Mouse (Mus musculus): ENCODE data around the gene Bend7. TPM values are rescaled to one million over a fixed set of nuclear protein-coding genes. Genes with fewer than 3 reads are reported as not detected.

The Bend7 gene
- polyA plus RNA-seq, 1 experiment from 2014 or later: 5.8 TPM

DNA sequence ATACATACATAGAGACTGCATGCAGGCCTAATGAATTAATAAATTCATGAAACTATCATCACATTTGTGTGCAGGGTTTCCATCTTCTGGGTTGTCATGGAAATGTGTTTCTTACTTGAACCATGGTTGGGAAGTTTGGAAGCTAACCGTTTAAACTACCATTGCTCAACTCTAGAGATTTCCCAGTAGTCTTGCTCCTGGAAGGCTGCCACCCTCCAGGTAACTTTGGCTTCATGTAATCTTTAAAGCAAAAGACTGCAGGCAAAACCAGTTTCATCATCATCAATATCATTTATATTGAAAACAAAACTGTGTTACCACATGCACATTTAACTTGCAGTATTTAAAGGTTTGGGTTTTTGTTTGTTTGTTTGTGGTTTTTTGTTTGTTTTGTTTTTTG lies 16.3 kb downstream of the Bend7 start:
- Histone ChIP-seq H3K9ac (ENCODE audit: low read length) (no peak overlapping the region), H3K9me3 (ENCODE audit: control insufficient read depth, low read length) (no peaks in the 10 kb centered on the region), H3K27me3 (ENCODE audit: control insufficient read depth, insufficient read depth, low read length) (no peaks in the 10 kb centered on the region), H3K4me3 (ENCODE audit: low read depth, low read length) (no peak overlapping the region), H3K4me1 (ENCODE audit: control insufficient read depth, insufficient read depth, low read length) (no peaks in the 10 kb centered on the region), H3K4me2 (no peak overlapping the region), H3K27ac (ENCODE audit: low read depth, low read length) (no peak overlapping the region), H3K36me3 (ENCODE audit: control insufficient read depth, insufficient read depth, low read length) (no peaks in the 10 kb centered on the region)
- ATAC-seq (ENCODE audit: low FRiP score) (no peak), DNase-seq (ENCODE audit: low spot score, missing footprints) (no peak)
- 83% methylated on average over 1 of the region's 1 CpGs for WGBS

DNA sequence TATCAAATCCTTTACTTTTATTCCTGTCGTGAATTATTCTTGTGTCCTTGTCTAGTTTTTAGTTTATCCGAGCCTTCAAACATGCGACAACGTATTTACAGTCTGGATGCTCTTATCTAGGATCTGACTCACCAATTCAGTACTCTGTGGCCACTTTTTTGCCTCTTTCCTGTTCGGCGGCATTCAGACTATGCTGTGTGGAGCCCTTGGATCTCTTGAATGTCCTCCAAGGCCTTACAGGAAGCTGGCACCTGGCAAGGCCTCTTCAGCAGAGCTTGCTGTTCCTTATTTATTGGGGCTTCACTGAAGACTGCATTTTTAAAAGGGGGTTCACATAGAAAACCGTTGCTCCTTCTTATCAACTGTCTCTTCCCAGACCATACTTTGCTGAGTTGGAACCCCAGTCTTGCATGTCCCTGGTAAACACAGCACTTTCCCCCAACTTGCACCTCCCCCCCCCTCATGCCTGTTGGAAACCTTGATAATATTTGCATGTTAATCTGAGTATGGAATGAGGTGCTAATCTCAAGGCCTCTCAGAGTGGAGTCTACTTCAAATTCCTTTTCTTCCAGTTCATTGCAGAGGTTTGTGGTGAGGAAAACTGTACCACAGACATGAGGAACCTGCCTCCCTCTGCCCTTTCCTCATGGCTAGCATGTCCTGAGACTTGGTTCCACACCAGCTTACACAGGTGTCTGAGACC lies 18.6 kb downstream of the Bend7 start:
- Histone ChIP-seq H3K36me3 (ENCODE audit: control insufficient read depth, insufficient read depth, low read length) (no peaks in the 10 kb centered on the region), H3K4me2 (no peak overlapping the region), H3K27ac (ENCODE audit: low read depth, low read length) (no peak overlapping the region), H3K27me3 (ENCODE audit: control insufficient read depth, insufficient read depth, low read length) (no peaks in the 10 kb centered on the region), H3K4me1 (ENCODE audit: control insufficient read depth, insufficient read depth, low read length) (no peaks in the 10 kb centered on the region), H3K9ac (ENCODE audit: low read length) (no peak overlapping the region), H3K4me3 (ENCODE audit: low read depth, low read length) (no peak overlapping the region), H3K9me3 (ENCODE audit: control insufficient read depth, low read length) (no peaks in the 10 kb centered on the region)
- no peak for ATAC-seq (ENCODE audit: low FRiP score)
- DNase-seq (ENCODE audit: low spot score, missing footprints): no peak
- WGBS: 85% methylated on average over 7 of the region's 7 CpGs

DNA sequence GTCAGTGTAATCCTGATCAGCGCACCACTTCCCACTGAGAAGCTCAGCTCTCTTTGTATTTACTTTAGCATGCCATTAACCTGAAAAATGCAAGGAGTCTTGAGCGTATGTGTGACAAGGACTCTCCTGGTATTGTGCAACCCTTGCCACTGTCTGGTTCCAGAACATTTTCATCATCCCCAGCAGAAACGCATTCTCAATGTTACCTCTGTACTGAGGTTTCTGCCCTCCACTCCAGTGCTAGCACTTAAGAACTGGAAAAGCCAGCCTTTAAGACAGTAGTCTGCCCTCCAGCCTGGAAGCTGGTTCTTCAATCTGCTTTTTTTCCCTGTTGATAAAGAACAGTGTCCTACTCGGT lies 19.1 kb downstream of the Bend7 start:
- ATAC-seq (ENCODE audit: low FRiP score) (no peak), DNase-seq (ENCODE audit: low spot score, missing footprints) (no peak)
- Histone ChIP-seq H3K9ac (ENCODE audit: low read length) (no peak overlapping the region), H3K27me3 (ENCODE audit: control insufficient read depth, insufficient read depth, low read length) (no peaks in the 10 kb centered on the region), H3K36me3 (ENCODE audit: control insufficient read depth, insufficient read depth, low read length) (no peaks in the 10 kb centered on the region), H3K9me3 (ENCODE audit: control insufficient read depth, low read length) (no peaks in the 10 kb centered on the region), H3K4me3 (ENCODE audit: low read depth, low read length) (no peak overlapping the region), H3K27ac (ENCODE audit: low read depth, low read length) (no peak overlapping the region), H3K4me1 (ENCODE audit: control insufficient read depth, insufficient read depth, low read length) (no peaks in the 10 kb centered on the region), H3K4me2 (no peak overlapping the region)
- 80% methylated on average over 4 of the region's 4 CpGs for WGBS

DNA sequence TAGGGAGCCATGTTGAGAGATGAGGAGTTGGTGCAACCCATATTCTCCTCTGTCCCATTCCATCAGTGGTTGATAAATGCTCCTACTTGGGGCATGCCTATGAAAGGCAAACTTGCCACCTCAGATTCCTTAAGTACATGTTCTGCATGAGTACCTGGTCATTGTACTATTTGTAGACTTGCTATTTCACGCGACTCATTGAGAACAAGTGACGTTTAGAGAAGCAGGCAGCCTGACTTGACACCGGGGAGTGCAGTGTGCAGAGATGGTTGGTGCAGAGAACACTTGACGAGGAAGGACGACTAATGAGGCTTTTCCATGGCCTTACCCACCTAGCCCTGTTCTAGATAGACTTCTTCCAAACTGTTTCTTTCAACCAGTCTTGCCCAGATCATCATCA lies 34.3 kb downstream of the Bend7 start:
- ATAC-seq (ENCODE audit: low FRiP score) (no peak), DNase-seq (ENCODE audit: low spot score, missing footprints) (peak; percentile 53)
- Histone ChIP-seq H3K4me1 (ENCODE audit: control insufficient read depth, insufficient read depth, low read length) (no peaks in the 10 kb centered on the region), H3K9me3 (ENCODE audit: control insufficient read depth, low read length) (no peaks in the 10 kb centered on the region), H3K27ac (ENCODE audit: low read depth, low read length) (no peak overlapping the region), H3K36me3 (ENCODE audit: control insufficient read depth, insufficient read depth, low read length) (no peaks in the 10 kb centered on the region), H3K9ac (ENCODE audit: low read length) (no peak overlapping the region), H3K4me3 (ENCODE audit: low read depth, low read length) (no peak overlapping the region), H3K4me2 (no peak overlapping the region), H3K27me3 (ENCODE audit: control insufficient read depth, insufficient read depth, low read length) (no peaks in the 10 kb centered on the region)
- WGBS: 87% methylated on average over 6 of the region's 6 CpGs

DNA sequence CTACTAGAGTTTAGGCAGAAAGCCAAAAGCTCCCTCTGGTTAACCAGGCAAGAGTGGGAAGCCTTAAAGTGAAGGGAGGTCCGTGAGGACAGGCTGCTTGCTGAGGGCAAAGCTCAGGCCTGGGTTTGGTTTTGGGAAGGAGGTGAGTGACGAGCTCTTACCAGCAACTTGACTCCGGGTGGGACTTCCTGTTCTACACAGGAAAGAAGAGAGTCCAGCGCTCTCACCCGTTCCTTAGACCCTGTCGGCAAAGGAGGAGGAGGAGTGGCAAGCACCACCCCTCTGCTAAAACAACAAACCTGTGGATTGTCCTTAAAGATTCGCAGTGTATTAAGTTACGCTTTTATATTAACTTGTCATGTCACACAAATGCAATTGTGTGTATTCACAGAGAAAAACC lies 38.1 kb downstream of the Bend7 start:
- H3K27me3 ChIP-seq (ENCODE audit: control insufficient read depth, insufficient read depth, low read length): no peaks in the 10 kb centered on the region
- ATAC-seq (ENCODE audit: low FRiP score) (no peak), DNase-seq (ENCODE audit: low spot score, missing footprints) (peak; percentile 69)
- no peak overlapping the region for H3K9ac ChIP-seq (ENCODE audit: low read length)
- H3K4me3 ChIP-seq (ENCODE audit: low read depth, low read length): no peak overlapping the region
- WGBS: 88% methylated on average over 8 of the region's 8 CpGs
- no peaks in the 10 kb centered on the region for H3K4me1 ChIP-seq (ENCODE audit: control insufficient read depth, insufficient read depth, low read length)
- no peak overlapping the region for H3K27ac ChIP-seq (ENCODE audit: low read depth, low read length)
- no peaks in the 10 kb centered on the region for H3K9me3 ChIP-seq (ENCODE audit: control insufficient read depth, low read length)
- no peak overlapping the region for H3K4me2 ChIP-seq
- no peaks in the 10 kb centered on the region for H3K36me3 ChIP-seq (ENCODE audit: control insufficient read depth, insufficient read depth, low read length)

DNA sequence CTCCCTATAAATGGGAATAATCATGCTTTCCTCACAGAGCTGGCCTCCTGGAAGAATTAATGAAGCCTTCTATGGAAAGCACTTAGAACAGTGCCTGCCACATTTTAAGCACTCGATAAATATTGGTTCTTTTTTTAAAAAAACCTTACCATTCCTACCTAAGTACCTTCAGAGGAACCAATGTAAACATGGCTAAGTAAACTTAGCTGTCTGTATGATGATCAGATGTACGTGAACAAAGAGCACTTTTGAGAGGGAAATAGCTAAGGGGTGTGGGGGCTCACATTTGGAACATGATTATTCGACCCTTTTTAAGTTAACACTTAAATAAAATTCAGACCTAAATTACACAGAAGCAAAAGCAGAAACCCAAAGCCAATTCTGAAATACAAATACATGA lies 39.6 kb downstream of the Bend7 start:
- H3K9ac ChIP-seq (ENCODE audit: low read length): no peak overlapping the region
- DNase-seq (ENCODE audit: low spot score, missing footprints) (peak; percentile 44), ATAC-seq (ENCODE audit: low FRiP score) (no peak)
- H3K4me1 ChIP-seq (ENCODE audit: control insufficient read depth, insufficient read depth, low read length): no peaks in the 10 kb centered on the region
- no peaks in the 10 kb centered on the region for H3K9me3 ChIP-seq (ENCODE audit: control insufficient read depth, low read length)
- H3K27me3 ChIP-seq (ENCODE audit: control insufficient read depth, insufficient read depth, low read length): no peaks in the 10 kb centered on the region
- no peaks in the 10 kb centered on the region for H3K36me3 ChIP-seq (ENCODE audit: control insufficient read depth, insufficient read depth, low read length)
- WGBS: 78% methylated on average over 3 of the region's 3 CpGs
- no peak overlapping the region for H3K27ac ChIP-seq (ENCODE audit: low read depth, low read length)
- no peak overlapping the region for H3K4me3 ChIP-seq (ENCODE audit: low read depth, low read length)
- no peak overlapping the region for H3K4me2 ChIP-seq

DNA sequence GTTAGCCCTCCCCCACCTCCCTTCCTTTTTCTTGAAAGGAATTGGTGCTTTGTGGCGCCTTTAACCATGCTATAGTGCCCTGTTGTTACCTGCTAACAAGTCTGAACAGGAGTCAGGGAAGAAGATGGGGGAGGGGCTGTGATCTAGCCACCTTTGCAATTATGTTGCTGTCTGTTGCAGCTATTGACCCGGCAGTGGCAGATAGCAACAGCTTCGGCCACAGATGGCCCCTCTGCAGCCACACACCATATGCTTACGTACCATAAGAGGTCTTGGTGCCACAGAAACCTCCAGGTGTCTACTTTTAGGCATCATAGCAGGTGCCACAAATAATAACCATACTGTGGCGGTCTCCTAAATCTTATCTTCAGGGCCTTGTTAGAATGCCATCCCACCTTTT lies 43.1 kb downstream of the Bend7 start:
- Histone ChIP-seq H3K9me3 (ENCODE audit: control insufficient read depth, low read length) (no peaks in the 10 kb centered on the region), H3K36me3 (ENCODE audit: control insufficient read depth, insufficient read depth, low read length) (no peaks in the 10 kb centered on the region), H3K4me2 (no peak overlapping the region), H3K27ac (ENCODE audit: low read depth, low read length) (no peak overlapping the region), H3K4me3 (ENCODE audit: low read depth, low read length) (no peak overlapping the region), H3K27me3 (ENCODE audit: control insufficient read depth, insufficient read depth, low read length) (no peaks in the 10 kb centered on the region), H3K4me1 (ENCODE audit: control insufficient read depth, insufficient read depth, low read length) (no peaks in the 10 kb centered on the region), H3K9ac (ENCODE audit: low read length) (no peak overlapping the region)
- ATAC-seq (ENCODE audit: low FRiP score): no peak
- DNase-seq (ENCODE audit: low spot score, missing footprints): peak; percentile 68
- 65% methylated on average over 5 of the region's 5 CpGs for WGBS

DNA sequence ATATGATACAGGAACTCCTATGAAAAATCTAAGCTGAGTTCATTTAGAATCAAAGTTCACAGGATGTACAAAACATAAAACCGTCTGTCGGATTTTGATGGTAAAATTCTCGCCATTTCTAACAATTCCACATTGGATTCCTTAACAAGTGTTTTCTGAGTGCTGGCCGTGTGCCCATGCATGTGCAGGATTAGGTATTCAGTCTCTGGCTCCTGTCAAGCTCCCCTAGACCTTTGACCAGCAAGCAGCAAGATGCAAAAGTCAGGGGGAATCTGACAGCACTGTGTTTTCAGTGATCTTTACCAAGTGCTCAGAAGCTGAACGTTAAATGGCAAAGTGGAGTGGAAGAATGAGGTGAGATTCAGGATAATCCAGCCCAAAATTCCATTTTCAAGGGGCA lies 44.3 kb downstream of the Bend7 start:
- Histone ChIP-seq H3K9me3 (ENCODE audit: control insufficient read depth, low read length) (no peaks in the 10 kb centered on the region), H3K4me2 (no peak overlapping the region), H3K9ac (ENCODE audit: low read length) (no peak overlapping the region), H3K27ac (ENCODE audit: low read depth, low read length) (no peak overlapping the region), H3K4me3 (ENCODE audit: low read depth, low read length) (no peak overlapping the region), H3K27me3 (ENCODE audit: control insufficient read depth, insufficient read depth, low read length) (no peaks in the 10 kb centered on the region), H3K4me1 (ENCODE audit: control insufficient read depth, insufficient read depth, low read length) (no peaks in the 10 kb centered on the region), H3K36me3 (ENCODE audit: control insufficient read depth, insufficient read depth, low read length) (no peaks in the 10 kb centered on the region)
- DNase-seq (ENCODE audit: low spot score, missing footprints): no peak
- WGBS: 81% methylated on average over 5 of the region's 5 CpGs
- no peak for ATAC-seq (ENCODE audit: low FRiP score)

DNA sequence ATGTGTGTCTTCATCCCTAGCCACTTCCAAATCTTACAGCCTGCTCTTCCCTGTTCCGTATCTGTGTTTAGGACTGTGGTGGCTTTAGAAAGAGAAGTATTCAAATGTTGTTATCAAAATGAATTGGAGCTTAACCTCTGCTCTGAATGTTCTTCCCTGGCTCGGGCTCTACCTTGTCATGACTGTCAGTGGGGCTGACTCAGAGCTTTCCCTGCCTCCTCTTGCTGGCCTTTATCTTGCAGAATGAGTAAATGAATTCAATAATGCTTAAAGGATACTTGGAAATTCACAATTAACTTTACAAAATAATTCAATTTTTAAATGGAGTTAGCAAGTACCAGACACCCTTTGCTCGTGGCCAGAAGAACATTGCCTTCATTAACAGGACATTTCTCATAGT lies 46.4 kb downstream of the Bend7 start:
- no peaks in the 10 kb centered on the region for H3K36me3 ChIP-seq (ENCODE audit: control insufficient read depth, insufficient read depth, low read length)
- H3K4me3 ChIP-seq (ENCODE audit: low read depth, low read length): no peak overlapping the region
- H3K9me3 ChIP-seq (ENCODE audit: control insufficient read depth, low read length): no peaks in the 10 kb centered on the region
- WGBS: 90% methylated on average over 3 of the region's 3 CpGs
- no peak overlapping the region for H3K9ac ChIP-seq (ENCODE audit: low read length)
- no peak overlapping the region for H3K4me2 ChIP-seq
- peak; percentile 49 for DNase-seq (ENCODE audit: low spot score, missing footprints)
- H3K4me1 ChIP-seq (ENCODE audit: control insufficient read depth, insufficient read depth, low read length): no peaks in the 10 kb centered on the region
- no peak for ATAC-seq (ENCODE audit: low FRiP score)
- H3K27ac ChIP-seq (ENCODE audit: low read depth, low read length): no peak overlapping the region
- no peaks in the 10 kb centered on the region for H3K27me3 ChIP-seq (ENCODE audit: control insufficient read depth, insufficient read depth, low read length)
